Mouse (Mus musculus): ENCODE data around the gene Fbxl12.

Fbxl12 gene

GRCm38 (mm10) chr9:20571060-20571459 is 73.5 kb downstream of the Fbxl12 start:
- no peak for ATAC-seq (ENCODE audit: low TSS enrichment)

Measured in frontal cortex, adult (tissue).